Mouse (Mus musculus) MEL (cell line): ENCODE results near the gene Lrrc4.

Source experiments
- BHLHE40 ChIP-seq: IDR thresholded peaks from 2 replicates; pipeline ENCODE4 v1.6.1; 2012; ENCODE audit warnings: low read depth, mild to moderate bottlenecking, inconsistent platforms, low read length, improper control_type of control experiment, borderline replicate concordance
- CTCF ChIP-seq, 3 experiments: IDR thresholded peaks in 2 of 3; conservative IDR thresholded peaks in 1 of 3; 2 replicates each; pipeline ENCODE4 v1.5.1; 2011 to 2012; ENCODE audit warnings: low read length in 3 of 3, low read depth in 2 of 3, mild to moderate bottlenecking in 2 of 3, improper control_type of control experiment in 1 of 3, inconsistent platforms in 1 of 3, mixed read lengths in 1 of 3, moderate library complexity in 1 of 3; ENCODE audit not compliant: control insufficient read depth in 1 of 3, insufficient read depth in 1 of 3, poor library complexity in 1 of 3, severe bottlenecking in 1 of 3
- EP300 ChIP-seq, 2 experiments: IDR thresholded peaks; 2 replicates each; pipeline ENCODE4 v1.6.1; 2011; ENCODE audit warnings: improper control_type of control experiment in 2 of 2, low read length in 2 of 2, low read depth in 1 of 2, mild to moderate bottlenecking in 1 of 2
- KAT2A ChIP-seq: conservative IDR thresholded peaks from 2 replicates; pipeline ENCODE4 v1.6.1; 2012; ENCODE audit warnings: low read depth, low read length, improper control_type of control experiment, inconsistent platforms
- POLR2A ChIP-seq, 2 experiments: IDR thresholded peaks; 2 replicates each; pipeline ENCODE4 v1.6.1; 2011 to 2012; ENCODE audit warnings: low read length in 2 of 2, mild to moderate bottlenecking in 2 of 2, control low read depth in 1 of 2, improper control_type of control experiment in 1 of 2, low read depth in 1 of 2, moderate library complexity in 1 of 2; ENCODE audit not compliant: control insufficient read depth in 1 of 2, insufficient read depth in 1 of 2, poor library complexity in 1 of 2
- POLR2AphosphoS5 ChIP-seq: IDR thresholded peaks from 2 replicates; pipeline ENCODE4 v1.6.1; 2012; ENCODE audit warnings: low read depth, borderline replicate concordance, mild to moderate bottlenecking, inconsistent platforms, low read length, moderate library complexity, mixed read lengths
- RAD21 ChIP-seq: IDR thresholded peaks from 2 replicates; pipeline ENCODE4 v1.6.1; 2011; ENCODE audit warnings: mild to moderate bottlenecking, low read depth, low read length, improper control_type of control experiment
- USF1 ChIP-seq: IDR thresholded peaks from 2 replicates; pipeline ENCODE4 v1.6.1; 2014; ENCODE audit warnings: low read depth, mild to moderate bottlenecking, inconsistent platforms, low read length, improper control_type of control experiment, moderate library complexity
- USF2 ChIP-seq, 2 experiments: IDR thresholded peaks; 2 replicates each; pipeline ENCODE4 v1.6.1; 2011 to 2012; ENCODE audit warnings: improper control_type of control experiment in 2 of 2, low read length in 2 of 2, borderline replicate concordance in 1 of 2, inconsistent platforms in 1 of 2, low read depth in 1 of 2, mild to moderate bottlenecking in 1 of 2; ENCODE audit not compliant: insufficient read depth in 1 of 2
- ZKSCAN1 ChIP-seq: IDR thresholded peaks from 2 replicates; pipeline ENCODE4 v1.6.1; 2012; ENCODE audit warnings: low read depth, mild to moderate bottlenecking, inconsistent platforms, low read length, improper control_type of control experiment, moderate library complexity
- ZMIZ1 ChIP-seq: IDR thresholded peaks from 2 replicates; pipeline ENCODE4 v1.6.1; 2012; ENCODE audit warnings: low read depth, mild to moderate bottlenecking, inconsistent platforms, low read length, improper control_type of control experiment, moderate library complexity

DNA sequence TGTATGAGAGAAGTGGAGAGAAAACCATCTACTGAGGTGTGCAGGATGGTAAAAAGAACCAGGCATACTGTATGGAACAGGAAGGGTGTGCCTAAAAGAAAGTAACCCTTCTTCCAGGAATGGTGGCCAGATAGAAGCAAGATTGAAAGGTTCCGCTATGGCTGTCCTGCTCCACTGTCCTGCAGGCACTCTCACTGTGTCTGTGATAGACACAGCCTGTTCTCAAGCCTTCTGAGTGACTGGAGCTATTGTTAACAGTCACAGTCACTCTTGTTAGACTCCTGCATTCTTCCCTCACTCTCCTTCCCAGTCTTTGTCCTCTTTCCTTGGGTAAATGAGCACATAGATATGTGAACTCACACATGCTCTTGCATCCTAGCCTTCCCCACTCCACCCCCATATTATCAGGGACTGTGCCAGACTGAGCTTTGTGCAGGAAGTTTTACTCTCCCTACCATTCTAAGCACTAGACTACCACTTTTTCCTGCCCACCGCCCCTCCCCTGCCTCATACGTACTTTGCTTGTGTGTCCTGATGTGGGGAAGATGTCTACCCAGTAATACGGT lies 48.4 kb downstream of the Lrrc4 start:
- no peak for TF ChIP-seq CTCF (IDR thresholded peaks at IDR 0.05 in 2 of 3, conservative IDR thresholded peaks at IDR 0.05 in 1 of 3; ENCODE audit: control insufficient read depth in 1 of 3, insufficient read depth in 1 of 3, low read depth in 2 of 3, low read length in 3 of 3, poor library complexity in 1 of 3, severe bottlenecking in 1 of 3)
- TF ChIP-seq ZMIZ1: no peak
- no peak for TF ChIP-seq USF2 (IDR thresholded peaks at IDR 0.05; ENCODE audit: borderline replicate concordance in 1 of 2, insufficient read depth in 1 of 2, low read depth in 1 of 2, low read length in 2 of 2)
- no peak for TF ChIP-seq ZKSCAN1
- TF ChIP-seq EP300 (IDR thresholded peaks at IDR 0.05; ENCODE audit: low read depth in 1 of 2, low read length in 2 of 2): no peak
- no peak for TF ChIP-seq POLR2A (IDR thresholded peaks at IDR 0.05; ENCODE audit: control insufficient read depth in 1 of 2, insufficient read depth in 1 of 2, low read depth in 1 of 2, low read length in 2 of 2, poor library complexity in 1 of 2)
- TF ChIP-seq POLR2AphosphoS5: no peak
- no peak for TF ChIP-seq USF1
- TF ChIP-seq KAT2A: no peak
- TF ChIP-seq RAD21: no peak
- no peak for TF ChIP-seq BHLHE40
